Mouse (Mus musculus) left cerebral cortex, adult 2 months (tissue): ENCODE results near the gene Ldlr. TPM values are rescaled to one million over a fixed set of nuclear protein-coding genes. Genes with fewer than 3 reads are reported as not detected.
"Not testable (repeated sequence)": the region's sequence is repeated elsewhere in the genome, so short reads cannot be mapped to it uniquely, and the experiment has no call there.

Experiments used
- DNase-seq, 2 experiments: peaks; one replicate each; pipeline ENCODE4 v3.0.0; 2021 to 2022; ENCODE audit warnings: low spot score in 2 of 2, mixed read lengths in 1 of 2; ENCODE audit errors: extremely low spot score in 1 of 2
- H3K27ac ChIP-seq: fragments of 200-600 bp; 2 replicates; pipeline ENCODE4 v1.8.1; 2022
- H3K4me3 ChIP-seq: fragments of 200-600 bp; 2 replicates; pipeline ENCODE4 v1.8.1; 2022
- CTCF ChIP-seq: fragments of 200-600 bp; IDR thresholded peaks from 2 replicates; pipeline ENCODE4 v1.8.1; 2022; ENCODE audit warnings: antibody characterized with exemption, mild to moderate bottlenecking, moderate library complexity
- intact Hi-C: fragments of 180-260 bp; cut with DNase I; formaldehyde crosslinking; loops from one replicate; pipeline ENCODE4 v1.15.1; 2025
- total RNA-seq, 2 experiments: library from RNA; stranded (reverse); gene quantifications; 2 replicates each; pipeline ENCODE4 v1.2.3; 2021

Ldlr gene
- total RNA-seq, 2 experiments from 2014 or later, result 15.8 to 17.7 TPM

DNA sequence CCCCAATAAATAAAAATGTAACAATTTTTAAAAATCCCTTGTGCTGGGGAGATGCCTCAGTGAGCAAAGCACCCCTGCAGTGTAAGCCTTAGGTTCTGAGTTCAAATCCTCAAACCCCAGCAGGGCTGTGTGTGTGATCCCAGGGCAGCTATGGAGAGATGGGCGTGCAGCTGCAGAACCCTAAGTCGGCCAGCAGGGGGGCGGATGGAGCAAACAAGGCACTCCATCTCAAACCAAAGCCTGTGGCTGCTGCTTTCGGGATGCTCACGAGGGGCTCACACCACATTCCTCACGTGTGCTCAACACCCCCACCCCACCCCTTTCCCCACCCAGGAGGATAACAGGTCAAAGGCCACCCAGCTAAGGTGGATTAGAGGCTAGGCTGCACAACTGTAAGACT lies 63.6 kb downstream of the Ldlr start:
- peak; percentile 79 for TF ChIP-seq CTCF
- Histone ChIP-seq H3K27ac (no peak overlapping the region), H3K4me3 (no peak overlapping the region)
- peak; percentile 55 to 60 for DNase-seq
- intact Hi-C loops, result loop anchor here (1.0 kb wide), 1 partner anchor 17 kb away; no protein-coding TSS in a partner anchor

DNA sequence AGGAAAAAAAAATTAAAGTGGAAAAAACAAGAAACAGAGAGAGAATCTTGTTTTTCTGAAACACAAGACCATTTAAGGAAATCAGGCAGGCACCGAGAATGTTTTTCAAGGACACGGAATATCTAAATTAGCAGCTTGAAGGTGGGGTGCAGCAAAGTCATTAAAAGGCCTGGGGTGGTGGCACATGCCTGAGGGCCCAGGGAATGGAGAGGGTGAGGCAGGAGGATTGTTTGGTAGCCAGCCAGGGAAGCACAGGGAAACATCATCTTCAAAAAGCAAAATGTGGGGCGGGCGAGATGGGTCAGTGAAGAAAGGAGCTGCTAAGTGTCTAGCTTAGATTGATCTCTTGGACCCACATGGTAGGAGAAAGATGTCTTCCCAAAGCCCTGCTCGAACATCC lies 64.4 kb downstream of the Ldlr start:
- no peak for TF ChIP-seq CTCF
- no peak overlapping the region for H3K4me3 ChIP-seq
- DNase-seq, result no peak
- intact Hi-C loops, result loop anchor here (1.0 kb wide), 1 partner anchor 17 kb away; no protein-coding TSS in a partner anchor
- H3K27ac ChIP-seq, result no peak overlapping the region

DNA sequence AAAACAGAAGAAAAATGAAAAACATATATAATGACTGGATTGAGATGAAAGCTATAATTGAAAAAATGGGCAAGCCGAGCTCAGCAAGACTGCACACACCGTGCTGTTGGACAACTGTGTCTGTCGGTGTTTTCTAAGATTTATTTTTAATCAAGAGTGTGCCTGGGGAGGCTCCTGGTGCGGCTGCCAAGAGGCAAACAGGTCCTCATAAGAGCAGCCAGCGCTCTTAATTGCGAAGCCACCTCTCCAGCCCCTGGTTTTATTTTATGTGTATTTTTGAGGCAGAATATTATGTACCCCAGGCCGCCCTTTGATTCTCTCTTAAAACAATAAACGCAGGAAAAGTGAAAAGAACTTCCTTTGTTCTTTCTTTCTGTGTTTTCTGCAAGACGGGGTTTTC lies 65.0 kb downstream of the Ldlr start:
- Histone ChIP-seq H3K4me3 (no peak overlapping the region), H3K27ac (no peak overlapping the region)
- intact Hi-C loops, result no loop called here
- DNase-seq, result no peak
- TF ChIP-seq CTCF, result no peak

DNA sequence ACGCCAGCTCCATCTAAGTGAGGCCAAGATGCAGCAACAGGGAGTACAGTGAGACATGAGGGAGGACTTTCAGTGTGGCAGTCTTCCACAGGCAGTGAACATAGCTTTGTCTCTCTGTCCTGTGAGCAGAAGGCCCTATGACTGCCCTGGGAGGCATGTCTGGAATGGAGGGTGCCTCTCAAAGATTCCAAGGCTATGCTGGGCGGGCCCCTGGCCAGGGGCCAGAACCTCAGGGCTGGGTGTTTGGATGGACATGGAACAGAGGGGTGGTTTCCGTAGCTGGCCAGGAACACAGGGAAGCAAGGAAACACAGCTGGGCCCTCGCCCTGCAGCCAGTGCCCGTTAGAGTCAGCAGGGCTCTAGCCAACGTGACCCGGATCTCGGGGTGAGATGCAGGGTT lies 68.6 kb downstream of the Ldlr start:
- intact Hi-C loops, result no loop called here
- Histone ChIP-seq H3K27ac (no peak overlapping the region), H3K4me3 (no peak overlapping the region)
- DNase-seq, result no peak
- TF ChIP-seq CTCF, result no peak

GRCm38 (mm10) chr9:21792644-21793043 lies 69.4 kb downstream of the Ldlr start:
- intact Hi-C loops, result no loop called here
- DNase-seq, result peak; percentile 44 to 47
- no peak for TF ChIP-seq CTCF
- Histone ChIP-seq H3K4me3 (no peak overlapping the region), H3K27ac (no peak overlapping the region; the same call in 1 of the 2 replicates)

- H3K4me3 ChIP-seq, H3K27ac ChIP-seq, intact Hi-C loops, DNase-seq: not testable (repeated sequence)
These were observed 70.2 kb downstream of the Ldlr start for GRCm38 (mm10) chr9:21793507-21793906.

- no peak overlapping the region for H3K4me3 ChIP-seq
- DNase-seq, result no peak
- no peak overlapping the region for H3K27ac ChIP-seq
- no peak for TF ChIP-seq CTCF
- intact Hi-C loops, result no loop called here
These were observed 71.1 kb downstream of the Ldlr start for GRCm38 (mm10) chr9:21794344-21794834.

DNA sequence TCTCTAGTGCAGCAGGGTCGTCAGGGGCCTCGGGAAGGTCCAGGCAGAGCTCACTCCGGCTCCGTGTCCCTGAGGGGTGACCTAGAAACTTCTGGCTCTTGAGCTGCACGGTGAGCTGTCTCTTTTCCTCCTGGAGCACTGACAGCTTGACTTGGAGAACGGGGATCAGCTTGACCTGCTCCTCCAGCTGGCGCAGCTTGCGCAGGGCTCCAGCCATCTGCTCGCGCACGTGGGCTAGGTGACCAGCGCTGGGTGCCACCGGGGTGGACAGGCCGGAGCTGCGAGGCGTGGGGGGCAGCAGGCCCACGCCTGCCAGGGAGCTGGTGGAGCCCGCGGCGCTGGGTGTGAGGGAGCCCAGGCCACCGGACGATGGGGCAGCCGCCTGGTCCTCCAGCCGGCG lies 71.6 kb downstream of the Ldlr start:
- no peak overlapping the region for H3K4me3 ChIP-seq
- intact Hi-C loops, result no loop called here
- DNase-seq, result no peak
- H3K27ac ChIP-seq, result no peak overlapping the region
- TF ChIP-seq CTCF, result no peak

- TF ChIP-seq CTCF, result no peak
- intact Hi-C loops, result no loop called here
- Histone ChIP-seq H3K27ac (no peak overlapping the region), H3K4me3 (no peak overlapping the region)
- no peak for DNase-seq
These were observed 72.3 kb downstream of the Ldlr start for GRCm38 (mm10) chr9:21795579-21795978.

DNA sequence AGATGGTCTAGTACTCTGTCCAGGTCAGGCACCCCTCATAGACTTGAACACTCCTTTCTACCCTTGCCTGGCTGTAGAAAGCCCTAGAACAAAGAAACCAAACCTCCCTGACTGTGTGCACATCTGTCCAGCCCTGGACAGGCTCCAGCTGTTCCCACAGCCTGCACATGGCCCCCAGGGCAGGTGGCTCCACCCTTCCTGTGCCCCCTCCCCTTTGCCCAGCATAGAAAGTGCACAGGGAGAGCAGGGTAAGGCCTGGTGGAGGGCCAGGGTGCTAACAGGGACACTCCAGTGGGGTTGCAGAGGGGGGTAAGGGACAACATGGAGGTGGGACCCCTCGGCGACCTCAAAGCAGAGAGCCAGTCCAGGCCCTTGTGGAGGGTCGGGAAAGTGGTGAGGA lies 73.0 kb downstream of the Ldlr start:
- no peak for DNase-seq
- Histone ChIP-seq H3K27ac (no peak overlapping the region), H3K4me3 (no peak overlapping the region)
- no peak for TF ChIP-seq CTCF
- intact Hi-C loops, result no loop called here

GRCm38 (mm10) chr9:21796919-21797318 lies 73.6 kb downstream of the Ldlr start:
- Histone ChIP-seq H3K27ac (no peak overlapping the region), H3K4me3 (no peak overlapping the region)
- intact Hi-C loops, result no loop called here
- TF ChIP-seq CTCF, result no peak
- DNase-seq, result no peak

- TF ChIP-seq CTCF, result no peak
- peak in 1 of 2 experiments; percentile 32 for DNase-seq
- peak overlapping the region; percentile 87 for H3K27ac ChIP-seq
- intact Hi-C loops, result no loop called here
- peak overlapping the region; percentile 83 for H3K4me3 ChIP-seq
These were observed 74.7 kb downstream of the Ldlr start for GRCm38 (mm10) chr9:21797921-21798344.

GRCm38 (mm10) chr9:21798345-21799009 lies 75.2 kb downstream of the Ldlr start, which contains the start of gene Kank2:
Gene Kank2 (minus strand): TSS chr9:21798744.
- TF ChIP-seq CTCF, result no peak
- peak within 1 kb of the TSS; percentile 87 for H3K27ac ChIP-seq
- peak; percentile 67 to 69 for DNase-seq
- intact Hi-C loops, result no loop called here
- H3K4me3 ChIP-seq, result peak within 1 kb of the TSS; percentile 83
